Mouse (Mus musculus) liver, embryonic 11.5 days (tissue): ENCODE data around the gene Trim65. TPM values are rescaled to one million over a fixed set of nuclear protein-coding genes. Genes with fewer than 3 reads are reported as not detected.

ENCODE experiments used
- ATAC-seq: fragments of 200-750 bp; cut with Nextera tagmentation; replicated peaks from 2 replicates; pipeline ENCODE4 v1.8.0; 2017; ENCODE audit warnings: moderate number of reproducible peaks, mild to moderate bottlenecking, moderate TSS enrichment, moderate library complexity; ENCODE audit not compliant: low FRiP score
- DNase-seq: peaks from one replicate; pipeline ENCODE4 v3.0.0-alpha.2; 2017; ENCODE audit warnings: low spot score
- H3K27ac ChIP-seq: fragments of 300-500 bp; sonication (generic); 2 replicates; pipeline ENCODE4 v1.5.1; 2014; ENCODE audit warnings: mild to moderate bottlenecking, low read depth, low read length, control low read depth
- H3K27me3 ChIP-seq: fragments of 300-500 bp; sonication (generic); replicated peaks from 2 replicates; pipeline ENCODE4 v1.6.1; 2014; ENCODE audit warnings: low read length, mixed read lengths; ENCODE audit not compliant: control insufficient read depth, insufficient read depth
- H3K36me3 ChIP-seq: fragments of 300-500 bp; sonication (generic); 2 replicates; pipeline ENCODE4 v1.6.1; 2014; ENCODE audit warnings: mild to moderate bottlenecking, low read length, moderate library complexity, mixed read lengths; ENCODE audit not compliant: control insufficient read depth, insufficient read depth
- H3K4me1 ChIP-seq: fragments of 300-500 bp; sonication (generic); replicated peaks from 2 replicates; pipeline ENCODE4 v1.6.1; 2014; ENCODE audit warnings: low read length, mixed read lengths; ENCODE audit not compliant: control insufficient read depth, insufficient read depth
- H3K4me2 ChIP-seq: fragments of 300-500 bp; sonication (generic); 2 replicates; pipeline ENCODE4 v1.6.1; 2014; ENCODE audit warnings: mild to moderate bottlenecking, control low read depth, moderate library complexity
- H3K4me3 ChIP-seq: fragments of 300-500 bp; sonication (generic); 2 replicates; pipeline ENCODE4 v1.5.1; 2014; ENCODE audit warnings: low read depth, low read length, control low read depth
- H3K9ac ChIP-seq: fragments of 300-500 bp; sonication (generic); 2 replicates; pipeline ENCODE4 v1.6.1; 2014; ENCODE audit warnings: low read depth, low read length, control low read depth
- H3K9me3 ChIP-seq: fragments of 300-500 bp; sonication (generic); 2 replicates; pipeline ENCODE4 v1.6.1; 2016; ENCODE audit warnings: low read length, inconsistent platforms, mixed read lengths; ENCODE audit not compliant: control insufficient read depth
- WGBS: fragments of 180-500 bp; shearing (Covaris S2); extraction: QIAGEN DNeasy Blood & Tissue Kit; methylation state at CpG from one replicate; pipeline ENCODE4 v1.1.7; 2014; 5-methylcytosine and 5-hydroxymethylcytosine counted together
- polyA plus RNA-seq: library from polyadenylated mRNA; unstranded; fragments of >200 nt; fragmentation: Nextera tagmentation; extraction: Ambion mirVana; gene quantifications from 2 replicates; pipeline ENCODE4 v1.2.1, GENCODE M21; 2014

Trim65 gene
- polyA plus RNA-seq, 1 experiment from 2014 or later, result 3.5 TPM

GRCm38 (mm10) chr11:116076836-116077235 lies 54.1 kb downstream of the Trim65 start:
- 31% methylated on average over 7 of the region's 7 CpGs for WGBS
- H3K4me3 ChIP-seq, result peak overlapping the region; percentile 68
- peak overlapping the region; percentile 96 for H3K4me2 ChIP-seq
- ATAC-seq (peak; percentile 65), DNase-seq (no peak)
- no peaks in the 10 kb centered on the region for H3K27me3 ChIP-seq
- H3K4me1 ChIP-seq, result peaks cover 56% of the 10 kb centered on the region
- no peaks in the 10 kb centered on the region for H3K9me3 ChIP-seq
- peak overlapping the region; percentile 94 for H3K9ac ChIP-seq
- H3K27ac ChIP-seq, result peak overlapping the region; percentile 100
- H3K36me3 ChIP-seq, result peaks cover 18% of the 10 kb centered on the region; the same call in 1 of the 2 replicates

GRCm38 (mm10) chr11:116076266-116076540 lies 54.7 kb downstream of the Trim65 start:
- H3K36me3 ChIP-seq, result peaks cover 15% of the 10 kb centered on the region; the same call in 1 of the 2 replicates
- peak overlapping the region; percentile 100 for H3K27ac ChIP-seq
- peak overlapping the region; percentile 94 for H3K9ac ChIP-seq
- no peaks in the 10 kb centered on the region for H3K9me3 ChIP-seq
- peaks cover 56% of the 10 kb centered on the region for H3K4me1 ChIP-seq
- 41% methylated on average over 7 of the region's 7 CpGs for WGBS
- DNase-seq, result no peak
- H3K4me2 ChIP-seq, result peak overlapping the region; percentile 96
- no peaks in the 10 kb centered on the region for H3K27me3 ChIP-seq
- peak overlapping the region; percentile 68 for H3K4me3 ChIP-seq
- ATAC-seq, result no peak; the same call in 1 of the 2 replicates

- Histone ChIP-seq H3K9me3 (no peaks in the 10 kb centered on the region), H3K36me3 (peaks cover 12% of the 10 kb centered on the region; the same call in 1 of the 2 replicates), H3K9ac (peak overlapping the region; percentile 94), H3K4me1 (peaks cover 56% of the 10 kb centered on the region), H3K4me2 (peak overlapping the region; percentile 96), H3K27ac (peak overlapping the region; percentile 100), H3K4me3 (peak overlapping the region; percentile 68), H3K27me3 (no peaks in the 10 kb centered on the region)
- ATAC-seq (peak; percentile 11; the same call in 1 of the 2 replicates), DNase-seq (peak; percentile 63)
- 29% methylated on average over 20 of the region's 20 CpGs for WGBS
Measured at GRCm38 (mm10) chr11:116075539-116076265, 55.2 kb downstream of the Trim65 start.

GRCm38 (mm10) chr11:116074436-116074991 lies 56.4 kb downstream of the Trim65 start:
- DNase-seq (no peak), ATAC-seq (no peak)
- WGBS, result 49% methylated on average over 7 of the region's 7 CpGs
- no peak overlapping the region for H3K9ac ChIP-seq
- H3K27me3 ChIP-seq, result no peaks in the 10 kb centered on the region
- H3K27ac ChIP-seq, result peak overlapping the region; percentile 35; the same call in 1 of the 2 replicates
- H3K9me3 ChIP-seq, result no peaks in the 10 kb centered on the region
- no peak overlapping the region for H3K4me3 ChIP-seq
- H3K36me3 ChIP-seq, result peaks cover 9% of the 10 kb centered on the region; the same call in 1 of the 2 replicates
- H3K4me1 ChIP-seq, result peaks cover 45% of the 10 kb centered on the region
- H3K4me2 ChIP-seq, result no peak overlapping the region

GRCm38 (mm10) chr11:116072608-116073007 lies 58.3 kb downstream of the Trim65 start:
- H3K4me3 ChIP-seq, result no peak overlapping the region
- no peaks in the 10 kb centered on the region for H3K9me3 ChIP-seq
- H3K36me3 ChIP-seq, result 0 out of 2 replicates have a peak, but pooled peaks cover 3% of the 10 kb centered on the region
- DNase-seq (no peak), ATAC-seq (no peak)
- H3K27me3 ChIP-seq, result no peaks in the 10 kb centered on the region
- WGBS, result 85% methylated on average over 3 of the region's 3 CpGs
- H3K4me1 ChIP-seq, result peaks cover 27% of the 10 kb centered on the region
- no peak overlapping the region for H3K27ac ChIP-seq
- H3K4me2 ChIP-seq, result no peak overlapping the region
- H3K9ac ChIP-seq, result no peak overlapping the region

Other genes starting within 250 kb of the Trim65 start
- gene Smim5, start 231.2 kb downstream of the Trim65 start, polyA plus RNA-seq, result 39.5 and 45.9 TPM in 2 replicates
- 3.5 and 3.6 TPM in 2 replicates for gene Smim6, start 219.1 kb downstream of the Trim65 start, polyA plus RNA-seq
- 36.5 and 39.9 TPM in 2 replicates for gene Sap30bp, start 197.8 kb downstream of the Trim65 start, polyA plus RNA-seq
- gene Recql5, start 197.7 kb downstream of the Trim65 start, polyA plus RNA-seq, result 19.8 and 22.9 TPM in 2 replicates
- gene Itgb4, start 156.4 kb downstream of the Trim65 start, polyA plus RNA-seq, result 0.60 and 0.77 TPM in 2 replicates
- gene Galk1, start 118.4 kb downstream of the Trim65 start, polyA plus RNA-seq, result 299 and 304 TPM in 2 replicates
- gene H3f3b, start 103.2 kb downstream of the Trim65 start, polyA plus RNA-seq, result 1,141 and 1,182 TPM in 2 replicates
- gene Unk, start 100.8 kb downstream of the Trim65 start, polyA plus RNA-seq, result 28.9 and 34.1 TPM in 2 replicates
- gene Unc13d, start 53.2 kb downstream of the Trim65 start, polyA plus RNA-seq, result 44.8 and 45.3 TPM in 2 replicates
- gene Wbp2, start 44.1 kb downstream of the Trim65 start, polyA plus RNA-seq, result 98.8 and 105 TPM in 2 replicates
- 6.3 and 6.6 TPM in 2 replicates for gene Trim47, start 3.9 kb downstream of the Trim65 start, polyA plus RNA-seq
- 121 and 126 TPM in 2 replicates for gene Mrpl38, start 7.7 kb upstream of the Trim65 start, polyA plus RNA-seq
- gene Fbf1, start 37.0 kb upstream of the Trim65 start, polyA plus RNA-seq, result 20.1 and 23.3 TPM in 2 replicates
- 62.3 and 63.8 TPM in 2 replicates for gene Ten1, start 67.7 kb upstream of the Trim65 start, polyA plus RNA-seq
- gene Acox1, start 67.9 kb upstream of the Trim65 start, polyA plus RNA-seq, result 22.7 and 23.6 TPM in 2 replicates
- 0.56 TPM in 2 replicates for gene Evpl, start 106.9 kb upstream of the Trim65 start, polyA plus RNA-seq
- 88.4 and 89.4 TPM in 2 replicates for gene Srp68, start 143.1 kb upstream of the Trim65 start, polyA plus RNA-seq
- 0.11 TPM in 1 of 2 replicates, not detected in the other for gene Galr2, start 149.8 kb upstream of the Trim65 start, polyA plus RNA-seq
- 47.4 and 51.3 TPM in 2 replicates for gene Exoc7, start 176.1 kb upstream of the Trim65 start, polyA plus RNA-seq
- 1.2 and 1.3 TPM in 2 replicates for gene Foxj1, start 204.3 kb upstream of the Trim65 start, polyA plus RNA-seq